Mouse (Mus musculus) retina, postnatal 7 days (tissue): Measurements from ENCODE around the gene Lypd3.
"Not testable (repeated sequence)": the region's sequence is repeated elsewhere in the genome, so short reads cannot be mapped to it uniquely, and the experiment has no call there.

Experiments used
- DNase-seq: peaks from one replicate; pipeline ENCODE4 v3.0.0-alpha.2; 2012; ENCODE audit warnings: low read depth, low spot score

Lypd3 gene

DNA sequence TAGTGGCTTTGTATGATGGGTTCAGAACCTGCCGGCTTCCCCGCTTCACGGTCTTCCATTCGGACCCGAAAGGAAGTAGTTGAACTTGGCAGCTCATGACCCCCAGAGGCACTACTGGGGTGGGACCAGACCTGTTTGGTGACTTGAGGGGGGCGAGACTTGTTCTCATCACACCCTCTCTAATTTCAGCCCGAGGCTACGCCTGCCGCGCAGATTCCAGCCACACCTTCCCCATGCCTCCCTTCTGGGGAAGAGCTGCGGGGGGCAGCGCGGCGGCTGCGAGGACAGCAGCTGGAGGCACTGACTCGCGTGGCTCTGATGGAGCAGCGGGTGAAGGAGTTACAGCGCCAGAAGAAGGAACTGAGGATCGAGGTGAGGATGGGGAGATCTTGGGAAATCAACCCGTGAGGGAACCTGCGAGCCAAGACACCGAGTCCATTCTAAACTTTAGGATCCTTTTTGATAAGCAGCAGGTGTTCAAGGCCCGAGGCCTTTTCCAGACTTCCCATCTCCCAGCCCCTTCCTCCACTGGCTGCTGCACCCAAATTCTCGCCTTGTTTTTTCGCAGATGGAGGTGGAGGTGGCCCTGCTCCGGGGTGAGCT, 23.9 kb upstream of the Lypd3 start:
- DNase-seq, result no peak

DNA sequence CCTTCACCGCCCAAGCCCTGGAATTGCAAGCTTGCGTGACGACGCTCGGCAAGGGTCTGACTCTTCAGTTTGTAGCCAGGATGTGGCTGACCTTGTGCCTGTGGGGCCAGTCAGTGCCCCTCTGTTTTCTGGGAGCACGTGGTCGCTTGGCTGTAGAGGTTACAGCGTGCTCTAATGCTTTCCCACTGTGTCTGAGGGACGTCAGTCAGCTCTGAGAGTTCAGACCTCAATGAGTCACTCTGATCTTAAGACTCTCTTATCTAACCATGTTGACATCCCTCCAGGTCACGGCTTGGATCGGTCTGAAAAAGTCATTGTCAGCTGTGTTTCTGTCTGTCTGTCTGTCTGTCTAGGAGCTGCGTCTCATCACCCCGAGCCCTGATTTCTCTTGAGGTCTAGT, 21.5 kb upstream of the Lypd3 start:
- DNase-seq, result no peak

DNA sequence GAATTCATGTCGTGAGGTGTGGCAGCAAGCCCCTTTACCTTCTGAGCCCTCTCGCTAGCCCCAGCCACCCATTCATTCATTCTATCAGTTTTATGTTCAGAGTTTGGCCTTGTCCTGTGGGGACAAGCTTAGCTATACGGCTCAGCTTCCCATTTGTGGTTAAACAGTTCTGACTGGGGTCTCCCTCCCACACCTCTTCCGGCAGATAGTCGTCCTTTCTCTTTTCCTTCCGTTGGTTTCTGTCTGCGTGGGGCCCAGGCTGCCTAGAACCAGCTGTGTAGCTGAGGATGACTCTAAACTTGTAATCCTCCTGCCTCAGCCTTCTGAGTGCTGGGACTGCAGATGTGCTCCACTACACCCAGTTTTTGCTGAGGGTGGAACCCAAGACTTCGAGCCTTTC, 18.6 kb upstream of the Lypd3 start:
- no peak for DNase-seq

DNA sequence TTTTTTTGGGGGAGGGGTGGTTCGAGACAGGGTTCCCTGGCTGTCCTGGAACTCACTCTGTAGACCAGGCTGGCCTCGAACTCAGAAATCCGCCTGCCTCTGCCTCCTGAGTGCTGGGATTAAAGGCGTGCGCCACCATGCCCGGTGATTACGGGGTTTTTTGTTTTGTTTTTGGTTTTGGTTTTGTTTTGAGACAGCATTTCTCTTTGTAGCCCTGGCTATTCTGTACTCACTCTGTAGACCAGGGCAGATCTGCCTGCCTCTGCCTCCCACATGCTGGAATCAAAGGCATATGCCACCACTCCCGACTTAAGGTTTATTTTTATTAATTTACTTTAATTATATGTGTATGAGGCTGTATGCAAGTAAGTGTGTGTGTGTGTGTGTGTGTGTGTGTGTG, 18.0 kb upstream of the Lypd3 start:
- not testable (repeated sequence) for DNase-seq

DNA sequence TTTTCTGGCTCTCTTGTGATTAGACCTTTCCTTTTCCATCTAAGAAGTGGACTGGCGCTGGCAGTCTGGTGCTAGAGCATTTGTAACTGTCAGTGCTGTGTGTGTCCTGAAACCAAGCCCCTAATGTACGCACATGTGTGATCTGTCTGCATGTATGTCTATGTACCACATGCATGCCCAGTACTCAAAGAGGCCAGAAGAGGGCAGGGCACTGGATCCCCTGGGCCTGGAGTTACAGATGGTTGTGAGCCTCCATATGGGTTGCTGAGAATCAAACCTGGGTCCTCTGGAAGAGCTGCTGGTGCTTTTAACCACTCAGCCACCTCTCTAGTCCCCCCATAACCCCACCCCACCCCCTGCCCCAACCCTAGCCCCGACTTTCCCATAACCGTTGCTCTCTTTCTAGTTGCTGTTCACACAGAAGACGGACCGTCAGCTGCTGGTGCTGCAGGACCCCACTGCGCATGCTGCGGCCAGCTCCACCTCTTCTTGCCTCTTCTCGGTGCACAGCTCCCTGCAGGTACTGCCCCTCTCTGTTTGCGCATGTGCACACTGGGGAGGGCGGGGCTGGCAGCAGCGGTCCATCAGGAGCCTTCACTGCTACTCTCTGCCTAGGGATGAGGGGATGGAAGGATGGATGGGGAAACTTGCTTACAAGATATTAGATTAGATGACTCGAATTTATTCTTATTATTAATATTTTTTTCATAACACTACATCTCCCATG, 16.5 kb upstream of the Lypd3 start:
- DNase-seq, result no peak

DNA sequence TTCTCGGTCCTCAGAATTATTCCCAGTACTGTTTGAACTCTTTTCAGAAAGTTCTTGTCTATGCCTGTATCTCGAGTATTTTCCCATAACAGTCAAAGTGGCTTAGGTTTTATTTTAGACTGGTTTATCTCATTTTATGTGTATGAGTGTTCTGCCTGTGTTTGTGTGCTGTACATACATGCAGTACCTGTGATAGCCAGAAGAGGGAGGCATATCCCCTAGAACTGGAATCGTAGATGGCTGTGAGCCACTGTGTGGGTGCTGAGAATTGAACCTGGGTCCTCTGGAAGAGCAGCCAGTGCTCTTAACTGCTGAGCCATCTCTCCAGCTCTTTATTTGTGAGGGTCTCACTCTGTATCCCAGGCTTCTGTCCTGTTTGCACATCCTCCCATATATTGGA, 15.2 kb upstream of the Lypd3 start:
- DNase-seq, result no peak

DNA sequence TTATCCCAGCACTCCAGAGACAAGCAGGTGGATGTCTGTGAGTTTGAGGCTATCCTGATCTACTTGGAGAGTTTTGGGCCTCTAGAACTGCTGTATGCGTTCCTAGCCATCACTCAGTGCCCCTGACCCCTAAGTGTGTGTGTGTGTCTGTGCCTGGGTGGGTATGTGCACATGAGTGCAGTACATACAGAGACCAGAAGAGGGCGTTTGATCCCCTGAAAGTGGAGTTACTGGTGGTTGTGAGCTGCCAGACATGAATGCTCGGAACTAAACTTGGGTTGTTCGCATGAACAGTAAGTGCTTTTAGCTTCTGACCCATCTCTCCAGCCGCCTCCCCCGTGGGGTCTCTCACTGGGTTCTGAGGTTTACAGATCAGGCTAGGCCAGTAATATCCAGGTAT, 13.4 kb upstream of the Lypd3 start:
- DNase-seq, result no peak

DNA sequence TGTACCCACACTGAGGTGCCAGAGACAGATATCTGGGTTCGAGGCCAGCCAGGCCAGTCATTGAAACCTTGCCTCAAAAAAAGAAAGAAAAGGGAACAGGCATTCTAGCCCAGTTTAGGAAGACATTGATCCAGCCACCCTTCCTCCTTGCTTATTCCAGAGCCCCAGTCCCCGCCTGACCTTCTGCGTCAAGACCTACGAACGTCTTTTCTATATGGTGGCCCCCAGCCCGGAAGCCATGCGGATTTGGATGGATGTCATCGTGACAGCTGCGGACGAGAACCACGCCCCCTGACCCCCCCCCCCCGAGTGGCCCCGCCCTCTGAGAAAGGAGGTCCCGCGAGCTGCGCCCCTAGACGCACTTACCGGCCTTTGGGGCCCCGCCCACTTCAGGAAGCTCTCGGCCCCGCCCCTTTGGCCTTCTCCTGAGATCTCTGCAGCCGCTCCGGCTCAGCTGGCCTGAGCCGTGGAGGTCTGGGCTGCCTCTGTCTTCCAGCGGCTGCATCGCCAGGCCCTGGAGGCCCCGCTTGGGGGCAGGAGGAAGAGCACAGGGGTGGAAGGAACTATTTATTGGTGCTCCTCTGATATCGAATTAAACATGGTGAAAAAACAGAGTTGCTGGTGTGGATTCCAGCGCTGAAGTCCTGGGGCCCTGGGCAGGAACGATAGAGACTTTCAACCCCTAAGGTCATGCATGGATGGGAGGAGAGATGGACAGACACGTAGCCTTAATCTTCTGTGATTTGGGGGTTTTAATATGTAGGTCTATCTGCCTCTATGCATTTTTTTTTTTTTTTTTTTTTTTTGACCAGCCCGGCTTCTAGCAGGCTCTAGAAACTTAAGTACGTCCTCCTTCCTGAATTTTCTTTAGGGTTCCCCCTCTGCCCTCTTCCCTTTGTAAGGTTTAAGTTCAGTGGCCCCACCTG, 7.4 kb upstream of the Lypd3 start:
- DNase-seq, result peak; percentile 72

DNA sequence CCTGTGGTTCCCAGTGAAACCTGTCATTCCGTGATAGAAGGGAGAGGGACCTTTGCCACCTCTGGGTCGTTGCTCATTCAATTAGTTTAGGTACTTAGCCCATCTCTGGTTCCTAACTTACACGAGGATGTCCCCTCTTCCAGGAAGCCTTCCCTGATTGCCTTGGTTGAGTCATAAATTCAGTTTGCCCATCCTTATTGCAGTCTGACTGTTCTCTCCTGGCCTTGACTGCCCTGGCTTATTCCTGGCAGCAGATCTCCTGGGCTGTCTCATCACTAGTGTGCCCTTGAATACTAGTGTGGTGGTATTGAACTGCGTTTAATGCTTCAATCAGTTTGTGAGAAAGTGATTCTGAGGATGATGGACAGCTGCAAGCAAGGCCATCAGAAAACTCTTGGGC, 6.7 kb upstream of the Lypd3 start:
- no peak for DNase-seq

DNA sequence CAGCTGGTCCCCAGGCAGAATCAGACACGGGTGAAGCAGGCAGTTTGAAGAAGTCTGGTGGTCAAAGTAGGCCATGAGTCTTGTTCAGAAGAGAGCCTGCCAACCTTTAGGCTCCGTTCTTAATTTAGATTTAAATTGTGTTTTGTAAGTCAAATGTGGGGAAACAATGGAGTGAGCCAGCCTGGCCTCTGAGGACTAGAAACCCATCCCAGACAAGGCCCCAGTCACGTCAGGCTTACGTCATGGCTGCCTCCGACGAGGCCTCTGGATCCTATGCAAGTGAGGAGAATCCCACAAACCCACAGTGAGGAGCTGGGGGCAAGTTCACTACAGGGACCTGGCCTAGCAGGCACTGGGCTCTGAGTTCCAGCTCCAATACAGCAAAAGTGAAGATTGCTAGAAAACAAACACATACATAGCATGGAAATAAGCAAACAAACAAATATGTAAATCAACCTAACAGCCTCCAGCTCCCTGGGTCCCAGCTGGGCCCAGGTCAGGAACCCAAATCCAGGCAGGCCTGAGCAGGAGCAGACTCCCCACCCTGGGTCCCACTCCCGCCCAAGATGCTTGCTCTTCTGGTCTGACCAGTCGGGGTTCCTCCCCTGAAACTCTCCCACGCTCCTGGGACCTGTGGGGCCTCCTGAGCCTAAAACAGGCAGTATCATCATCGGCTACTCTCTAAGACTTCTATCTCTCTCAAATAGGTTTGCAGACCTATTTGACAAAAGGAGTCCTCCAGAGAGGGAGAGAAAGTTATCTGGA, 6.1 kb upstream of the Lypd3 start:
- DNase-seq, result no peak

DNA sequence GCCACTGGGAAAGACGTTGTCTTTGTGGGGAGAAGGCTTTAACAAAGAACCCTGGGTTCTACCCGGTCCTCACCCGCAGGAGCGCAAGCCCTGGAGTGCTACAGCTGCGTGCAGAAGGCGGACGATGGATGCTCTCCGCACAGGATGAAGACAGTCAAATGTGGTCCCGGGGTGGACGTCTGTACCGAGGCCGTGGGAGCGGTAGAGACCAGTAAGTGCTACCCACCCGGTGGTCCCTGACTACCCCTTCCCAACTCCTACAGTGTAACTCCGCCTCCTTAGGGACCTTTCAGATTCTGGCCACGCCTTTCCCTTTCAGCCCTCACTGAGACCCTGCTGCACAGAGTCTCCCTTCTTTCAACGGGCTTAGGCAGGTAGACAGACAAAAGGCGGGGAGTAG, 696 bp downstream of the Lypd3 start:
- DNase-seq, result no peak

DNA sequence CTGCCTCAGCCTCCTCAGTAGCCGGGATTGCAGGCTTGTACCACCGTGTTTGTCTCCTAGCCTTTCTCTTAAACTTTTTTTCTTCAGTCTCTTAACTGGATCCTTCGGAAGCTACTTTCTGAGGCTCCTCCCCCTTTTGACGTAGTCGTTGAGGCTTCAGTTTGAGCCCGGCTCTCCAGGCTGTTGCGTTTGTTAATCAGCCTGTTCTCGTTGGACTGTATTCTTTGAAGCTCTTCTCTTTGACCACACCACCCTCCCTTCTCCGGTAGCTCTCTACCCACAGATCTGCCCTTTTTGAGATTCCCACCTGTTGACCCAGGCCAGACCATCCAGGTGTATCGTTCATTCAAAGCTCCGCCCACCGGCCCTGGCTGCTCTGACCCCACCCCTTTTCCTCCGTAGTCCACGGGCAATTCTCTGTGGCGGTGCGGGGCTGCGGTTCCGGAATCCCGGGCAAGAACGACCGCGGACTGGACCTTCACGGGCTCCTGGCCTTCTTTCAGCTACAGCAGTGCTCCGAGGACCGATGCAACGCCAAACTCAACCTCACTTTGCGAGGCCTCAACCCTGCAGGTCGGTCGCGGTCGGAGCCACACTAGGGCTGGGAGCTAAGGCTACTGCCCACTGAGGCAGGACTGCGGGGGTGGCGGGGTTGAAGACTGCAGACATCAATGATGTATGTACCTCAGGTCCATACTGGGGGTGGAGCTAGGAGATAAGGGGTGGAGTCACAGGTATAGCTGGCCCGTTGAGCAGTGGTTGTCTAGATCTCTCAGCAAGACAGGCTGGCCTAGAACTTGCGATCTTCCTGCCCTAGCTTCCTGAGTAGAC, 1.9 kb downstream of the Lypd3 start:
- no peak for DNase-seq

DNA sequence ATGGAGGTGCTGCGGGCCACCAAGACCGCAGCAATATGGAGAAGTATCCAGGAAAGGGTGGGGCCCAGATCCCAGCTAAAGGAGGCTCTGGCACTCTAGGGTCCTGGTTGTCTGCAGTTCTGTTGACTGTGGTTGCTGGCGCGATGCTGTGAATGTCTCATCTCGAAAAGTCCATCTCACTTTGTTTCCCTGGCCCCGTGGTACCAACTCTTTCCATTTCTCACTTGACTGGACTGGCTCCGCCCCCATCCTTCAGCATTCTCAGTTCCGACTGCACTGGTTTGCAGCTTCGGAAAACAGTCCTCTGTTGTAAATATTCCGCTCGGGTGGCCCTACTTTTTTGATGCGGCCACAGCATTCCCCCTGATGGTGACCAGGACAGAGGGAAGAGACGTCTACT, 4.1 kb downstream of the Lypd3 start:
- DNase-seq, result no peak

DNA sequence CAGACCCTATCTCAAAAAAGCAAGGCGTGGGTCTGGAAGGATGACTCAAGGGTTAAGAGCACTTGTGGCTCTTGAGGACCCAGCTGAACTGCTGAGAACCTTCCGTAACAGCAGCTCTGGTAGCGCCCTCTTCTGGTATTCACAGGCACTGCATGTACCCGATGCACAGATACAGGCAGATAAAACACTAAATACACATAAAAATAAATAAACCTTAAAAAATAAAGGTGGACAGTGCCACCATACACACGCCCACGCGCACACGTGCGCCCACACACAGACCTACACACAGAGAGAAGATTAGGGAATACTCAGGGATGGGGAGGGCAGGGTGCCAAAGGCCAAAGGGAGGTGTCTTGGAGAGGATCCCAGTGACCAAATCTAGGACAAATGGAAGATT, 6.1 kb downstream of the Lypd3 start:
- DNase-seq, result peak; percentile 16

DNA sequence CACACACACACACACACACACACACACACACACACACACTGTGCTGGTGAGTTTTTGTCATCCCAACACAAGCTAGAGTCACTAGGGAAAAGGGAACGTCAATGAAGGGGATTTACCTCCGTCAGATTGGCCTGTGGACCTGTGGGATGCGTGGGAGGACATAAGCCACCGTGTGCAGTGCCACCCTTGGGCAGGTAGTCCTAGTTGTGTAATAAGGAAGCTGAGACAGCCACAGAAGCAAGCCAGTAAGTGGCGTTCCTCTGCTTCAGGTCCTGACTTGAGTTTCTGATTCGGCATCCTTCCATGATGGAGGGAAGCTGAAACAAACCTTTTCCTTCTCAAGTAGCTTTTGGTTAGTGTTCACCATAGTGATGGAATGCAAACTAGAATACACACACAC, 8.1 kb downstream of the Lypd3 start:
- DNase-seq, result no peak

DNA sequence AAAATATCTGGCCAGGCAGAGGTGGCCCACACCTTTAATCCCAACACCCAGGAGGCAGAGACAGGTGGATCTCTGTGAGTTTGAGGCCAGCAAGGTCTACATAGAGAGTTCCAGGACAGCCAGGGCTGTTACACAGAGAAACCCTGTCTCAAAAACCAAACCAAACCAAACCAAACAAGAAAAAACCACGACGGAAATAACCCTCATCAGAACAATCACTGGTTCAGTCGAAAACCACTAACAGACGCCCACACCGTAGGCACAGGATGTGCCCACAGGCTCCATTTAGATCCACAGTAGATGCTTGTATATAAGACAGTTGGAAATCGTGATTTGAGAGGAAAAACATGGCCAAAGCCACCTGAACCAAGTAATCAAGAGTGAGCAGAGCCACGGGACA, 8.6 kb downstream of the Lypd3 start:
- no peak for DNase-seq

DNA sequence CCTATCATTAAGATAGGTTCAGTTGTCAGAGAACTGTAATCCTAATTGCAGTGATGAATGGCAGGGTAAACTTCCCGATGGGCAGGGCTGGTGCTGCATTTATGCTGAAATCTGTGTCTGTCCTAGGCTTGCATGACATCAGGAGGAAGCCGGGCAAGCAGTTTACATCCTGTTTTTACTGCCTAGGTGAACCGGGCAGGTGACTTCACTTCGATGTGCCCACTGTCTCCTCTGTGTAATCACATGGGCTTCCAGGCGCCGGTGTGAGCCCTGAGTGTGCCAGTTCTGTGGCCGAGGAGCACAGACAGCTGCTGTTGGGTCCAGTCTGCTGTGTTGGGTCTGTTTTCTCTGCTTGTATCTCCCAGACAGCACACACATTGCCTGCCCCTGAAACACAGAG, 10.1 kb downstream of the Lypd3 start:
- no peak for DNase-seq

DNA sequence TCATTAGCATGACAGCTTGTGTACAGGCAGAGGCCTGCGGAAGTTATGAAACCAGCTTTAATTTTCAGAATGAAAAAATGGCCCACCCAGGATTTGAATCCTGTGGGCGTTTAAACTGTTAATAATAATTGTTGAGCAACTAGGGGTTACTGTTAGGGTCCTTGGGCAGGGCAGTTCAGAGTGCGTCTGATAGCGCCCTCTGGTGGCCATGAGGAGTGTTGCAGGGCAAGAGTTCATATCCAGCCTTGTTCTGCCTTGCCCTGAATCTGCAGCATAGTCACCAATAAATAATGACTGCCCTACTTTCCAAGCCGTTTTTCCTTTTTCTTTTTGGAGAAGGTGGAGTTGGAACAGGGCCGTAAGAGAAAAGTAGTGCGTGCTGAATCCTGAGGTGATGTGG, 17.3 kb downstream of the Lypd3 start:
- DNase-seq, result peak; percentile 33

DNA sequence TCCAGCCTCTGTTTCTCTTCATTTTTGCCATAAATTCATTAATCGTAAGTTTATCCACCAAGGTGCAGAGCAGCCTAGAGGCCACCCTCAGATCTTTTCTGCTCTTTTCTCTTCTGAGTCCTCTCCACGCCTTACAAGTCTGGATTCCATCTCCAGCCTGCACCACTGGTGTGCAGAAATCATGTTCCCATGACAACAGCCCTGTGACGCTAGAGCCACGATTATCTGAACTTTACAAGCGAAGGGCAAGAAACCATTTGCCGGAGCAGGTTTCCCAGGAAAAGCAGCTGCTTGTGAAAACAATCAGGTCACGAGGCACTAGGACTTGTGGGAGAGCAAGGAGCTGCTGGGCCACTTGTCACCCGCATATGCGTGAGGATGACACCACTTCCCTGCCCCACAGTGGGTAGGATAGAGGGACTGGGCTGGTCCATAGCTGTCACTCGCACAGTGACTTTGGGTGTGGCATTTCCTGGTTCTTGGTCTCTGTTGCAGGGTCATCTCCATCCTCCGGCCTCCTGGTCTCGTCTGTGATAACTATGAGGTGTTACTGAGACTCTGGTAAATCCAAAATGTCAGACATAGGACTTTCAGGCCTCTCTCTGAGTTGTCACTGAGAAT, 23.5 kb downstream of the Lypd3 start:
- DNase-seq, result no peak

DNA sequence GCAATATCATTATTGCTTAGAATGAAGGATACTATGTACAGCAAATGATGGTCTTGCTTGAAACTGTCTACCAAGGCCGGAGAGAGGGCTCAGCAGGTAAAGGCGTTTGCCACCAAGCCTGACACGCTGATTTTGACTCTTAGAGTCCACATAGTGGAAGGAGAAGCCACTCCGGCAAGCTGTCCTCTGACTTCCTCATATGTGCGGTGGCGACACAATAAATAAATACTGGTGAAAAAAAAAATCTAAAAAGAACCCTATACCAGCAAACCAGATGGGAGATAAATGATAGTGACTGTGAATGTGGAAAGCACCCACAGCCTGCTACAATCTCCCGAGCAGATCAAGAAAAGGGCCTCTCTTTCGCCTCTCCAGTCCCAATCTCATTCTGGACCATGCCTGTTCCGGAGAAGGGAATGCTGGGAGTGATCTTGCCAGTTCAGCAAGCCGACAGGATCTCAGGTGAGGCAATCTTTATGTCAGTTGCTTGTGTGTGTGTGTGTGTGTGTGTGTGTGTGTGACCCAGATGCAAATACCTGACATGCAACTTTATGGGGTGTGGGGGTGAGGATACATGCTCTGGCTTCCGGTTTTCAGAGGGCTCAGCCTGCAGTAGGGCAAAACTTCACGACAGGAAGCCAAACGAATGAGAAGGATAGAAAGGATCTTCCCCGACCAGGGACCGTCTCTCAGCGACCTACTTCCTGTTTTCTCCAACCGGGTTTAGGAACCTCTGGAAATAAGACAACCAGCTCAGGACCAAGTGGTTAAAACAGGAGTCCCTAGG, 25.0 kb downstream of the Lypd3 start:
- DNase-seq, result no peak
